Mouse (Mus musculus) thymus, postnatal 25 days (tissue): ENCODE data around the gene Uqcc3.
"Not testable (repeated sequence)": the region's sequence is repeated elsewhere in the genome, so short reads cannot be mapped to it uniquely, and the experiment has no call there.

Experiments used
- DNase-seq: peaks from one replicate; pipeline ENCODE4 v3.0.0; 2022

The Uqcc3 gene

DNA sequence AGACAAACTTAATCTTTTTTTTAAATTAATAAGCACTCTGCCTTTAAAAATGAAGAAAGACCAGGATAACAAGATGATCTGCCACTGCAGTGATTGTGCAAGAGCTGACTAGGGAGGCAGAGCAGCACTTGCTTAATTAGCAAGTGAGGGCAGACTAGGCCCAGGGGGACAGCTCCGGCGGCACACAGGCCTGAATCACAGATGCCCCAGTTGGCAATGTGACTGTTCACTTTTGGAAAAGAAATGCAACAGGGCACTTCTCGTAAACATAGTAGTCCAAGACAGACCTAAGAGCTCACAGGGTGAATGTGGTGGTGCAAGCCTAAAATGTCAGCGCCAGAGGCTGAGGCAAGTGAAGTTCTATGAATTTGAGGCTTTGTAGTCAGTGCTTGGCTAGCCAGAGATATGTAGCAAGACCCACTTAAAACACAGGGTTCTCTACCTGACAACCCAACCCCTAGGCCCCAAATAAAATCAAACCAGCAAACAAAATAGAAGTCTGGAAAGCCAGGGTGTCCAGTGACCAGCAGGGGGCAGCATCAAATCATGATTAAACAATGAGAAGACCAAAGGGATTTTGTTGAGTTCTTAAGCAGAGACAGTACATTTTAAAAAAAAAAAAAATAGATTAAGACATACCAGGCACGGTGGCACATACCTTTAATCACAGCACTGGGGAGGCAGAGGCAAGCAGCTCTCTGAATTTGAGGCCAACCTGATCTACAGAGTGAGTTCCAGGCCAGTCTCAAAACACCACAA lies 36.2 kb downstream of the Uqcc3 start:
- DNase-seq: peak; percentile 76

GRCm38 (mm10) chr19:8842961-8843360 lies 37.8 kb downstream of the Uqcc3 start:
- DNase-seq: no peak

GRCm38 (mm10) chr19:8841012-8841411 lies 39.7 kb downstream of the Uqcc3 start:
- no peak for DNase-seq

DNA sequence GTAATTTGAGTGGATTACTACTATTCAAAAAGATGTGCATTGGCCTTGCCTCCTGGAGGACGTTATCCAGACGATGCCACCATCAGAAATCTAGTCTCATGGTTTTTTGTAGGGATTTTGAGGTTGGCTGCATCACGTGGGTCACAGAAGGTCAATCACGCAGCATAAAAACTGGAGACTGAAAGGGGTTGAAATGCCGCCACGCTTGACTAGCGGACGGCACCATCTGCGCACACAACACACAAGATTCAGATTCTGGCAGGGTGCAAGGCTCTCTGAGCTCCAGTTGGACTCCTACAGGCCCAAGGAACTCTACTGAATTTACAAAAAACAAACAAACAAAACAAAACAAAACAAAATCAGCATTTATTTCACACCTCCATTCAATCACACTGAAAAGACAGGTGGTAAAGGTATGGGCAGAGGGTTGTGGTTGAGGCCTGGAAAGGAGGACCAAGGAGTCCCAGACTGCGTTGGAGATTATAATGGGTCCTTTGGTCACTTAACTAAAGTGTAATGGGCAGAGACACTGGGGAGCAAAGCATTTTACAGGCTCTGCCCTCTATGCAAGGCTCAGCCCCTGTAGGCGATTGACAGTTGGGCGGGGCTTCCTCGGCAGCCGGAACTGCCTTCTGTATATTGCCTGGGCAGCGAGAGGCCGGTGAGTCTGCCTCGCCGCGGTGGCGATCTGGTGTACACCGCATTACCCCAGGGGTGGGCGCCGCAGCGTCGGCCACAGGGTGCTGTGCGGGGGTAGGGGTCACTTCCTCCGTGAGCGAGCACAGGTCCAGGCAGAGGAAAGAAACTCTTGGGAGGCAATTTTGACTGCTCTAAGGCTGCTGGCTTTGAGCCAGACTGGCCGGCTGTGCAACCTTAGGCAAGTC lies 40.6 kb downstream of the Uqcc3 start:
- peak; percentile 62 for DNase-seq

DNA sequence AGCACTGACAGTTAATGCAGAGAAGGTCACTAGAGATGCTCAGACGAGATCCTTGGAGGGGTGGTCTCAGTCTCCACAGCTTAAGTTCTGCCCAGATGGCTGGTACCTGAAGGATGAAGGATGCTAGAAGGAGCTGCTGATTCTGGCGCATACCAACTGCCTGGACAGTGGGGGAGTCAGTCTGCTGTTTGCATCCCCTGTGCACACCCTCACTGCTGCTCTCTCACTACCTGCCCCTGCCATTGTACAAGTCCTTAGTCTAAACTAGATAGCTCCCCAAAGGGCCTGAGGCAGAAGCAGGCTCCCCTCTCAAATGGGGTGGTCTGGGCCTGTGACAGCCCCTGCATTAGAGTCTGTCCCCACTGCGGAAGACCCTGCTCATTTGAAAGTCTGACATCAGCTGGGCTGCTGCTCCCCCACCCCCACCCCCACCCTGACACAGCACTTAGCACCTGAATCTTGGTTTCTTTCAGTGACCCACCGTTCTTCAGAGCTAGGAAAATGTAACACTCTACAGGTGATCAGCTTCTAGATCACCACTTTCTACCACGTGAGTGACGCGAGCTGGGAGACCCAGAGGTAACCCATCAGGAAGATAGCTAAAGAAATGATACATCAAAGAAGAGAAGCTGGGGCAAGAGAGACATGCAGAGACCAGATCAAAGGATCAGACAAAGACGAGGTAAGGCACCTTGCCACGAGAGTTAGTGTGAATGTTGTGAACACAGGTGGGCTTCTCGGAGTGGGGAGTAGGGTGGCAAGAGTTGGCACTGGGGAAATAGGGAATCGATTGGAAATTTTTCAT lies 41.4 kb downstream of the Uqcc3 start, which contains the start of gene Gng3:
Gene Gng3 (minus strand): TSS at position 92 of the 805 bp plus-strand sequence.
- DNase-seq: no peak

GRCm38 (mm10) chr19:8838041-8838730 lies 42.5 kb downstream of the Uqcc3 start:
- peak; percentile 30 for DNase-seq

GRCm38 (mm10) chr19:8837251-8837791 lies 43.4 kb downstream of the Uqcc3 start, which contains the start of gene Bscl2:
Gene Bscl2, plus strand, starts transcription at chr19:8837467.
- DNase-seq: peak; percentile 87

- not testable (repeated sequence) for DNase-seq
These were observed 44.4 kb downstream of the Uqcc3 start for GRCm38 (mm10) chr19:8836327-8836726.

DNA sequence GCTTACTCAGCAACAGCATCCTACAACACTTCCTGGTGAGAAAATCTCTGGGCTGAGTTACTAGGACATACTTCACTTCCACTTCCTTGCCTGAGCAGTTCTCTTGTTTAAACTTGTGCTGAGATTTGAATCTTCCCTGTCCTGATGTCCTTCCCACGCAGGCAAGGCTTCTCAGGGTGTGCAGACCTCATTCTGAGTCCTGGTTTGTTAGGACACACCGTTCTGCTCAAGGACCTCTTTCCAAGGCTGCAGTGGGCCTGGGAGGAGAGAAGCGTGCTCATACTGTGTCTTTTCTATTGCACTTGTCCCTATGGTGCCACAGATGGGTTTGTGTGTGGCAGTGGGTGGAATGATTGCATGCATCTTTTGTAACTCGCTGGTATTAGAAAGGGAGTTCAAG lies 47.8 kb downstream of the Uqcc3 start:
- DNase-seq: no peak

- no peak for DNase-seq
These were observed 49.5 kb downstream of the Uqcc3 start for GRCm38 (mm10) chr19:8831262-8831661.

- DNase-seq: no peak
These were observed 50.1 kb downstream of the Uqcc3 start for GRCm38 (mm10) chr19:8830664-8831063.
